7 mouse cellular contexts compared by ENCODE assay signal in the genomic region with DNA sequence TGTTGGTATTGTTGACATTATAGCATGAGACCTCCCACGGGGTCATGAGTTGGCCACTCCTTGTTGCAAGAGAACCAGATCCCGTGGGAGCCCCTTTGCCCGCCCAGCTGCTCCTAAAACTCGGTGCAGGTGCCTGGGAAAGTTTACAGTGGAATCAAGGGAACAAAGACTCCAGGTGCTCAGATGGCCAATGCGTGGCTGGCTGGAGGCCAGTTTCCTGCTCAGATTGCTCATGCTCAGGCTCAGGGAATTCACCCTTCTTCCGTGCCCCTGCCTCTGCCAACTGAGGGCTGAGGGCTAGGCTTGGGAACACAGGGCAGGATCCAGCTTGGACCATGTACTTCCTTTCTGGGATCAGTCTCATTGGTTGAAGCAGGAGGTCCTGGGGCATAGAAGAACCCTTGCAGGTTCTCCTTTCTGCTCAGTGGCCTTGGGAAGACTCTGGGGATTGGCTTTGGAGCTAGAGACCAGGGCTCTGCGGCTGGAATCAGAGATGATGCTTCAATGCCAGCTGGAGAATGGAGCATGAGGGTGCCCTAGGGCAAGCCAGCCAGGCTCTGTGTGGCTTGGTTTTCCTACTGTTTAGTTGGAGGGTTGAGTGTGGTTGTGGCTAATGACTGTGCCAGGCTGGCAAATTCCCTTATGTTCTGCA. TPM values are rescaled to one million over a fixed set of nuclear protein-coding genes. Genes with fewer than 3 reads are reported as not detected.
DNase-seq lines count a peak whose midpoint lies in the region; ATAC-seq and TF ChIP-seq lines count a peak whose summit lies in the region.

No protein-coding gene starts in this region.

- peak overlapping the region; percentile 21; the same call in 1 of the 2 replicates for H3K4me2 ChIP-seq in intestine, postnatal 0 days (replicated peaks; ENCODE audit: low read depth)
- H3K4me2 ChIP-seq in stomach, postnatal 0 days (replicated peaks; ENCODE audit: low read depth): 0 out of 2 replicates have a peak overlapping the region, but pooled peaks have one; percentile 29

- no peaks in the 10 kb centered on the region for H3K4me1 ChIP-seq in intestine, postnatal 0 days (replicated peaks; ENCODE audit: control insufficient read depth, insufficient read depth, low read length)
- H3K4me1 ChIP-seq in stomach, postnatal 0 days (replicated peaks; ENCODE audit: control insufficient read depth, insufficient read depth): peaks cover 6% of the 10 kb centered on the region; the same call in 1 of the 2 replicates

- no peaks in the 10 kb centered on the region for H3K9me3 ChIP-seq in intestine, postnatal 0 days (ENCODE audit: control insufficient read depth)
- no peaks in the 10 kb centered on the region for H3K9me3 ChIP-seq in stomach, postnatal 0 days (ENCODE audit: control insufficient read depth, low read length)

- no peaks in the 10 kb centered on the region for H3K36me3 ChIP-seq in intestine, postnatal 0 days (ENCODE audit: control insufficient read depth, insufficient read depth)
- no peaks in the 10 kb centered on the region for H3K36me3 ChIP-seq in stomach, postnatal 0 days (ENCODE audit: control insufficient read depth, insufficient read depth, low read length)

- no peaks in the 10 kb centered on the region for H3K27me3 ChIP-seq in intestine, postnatal 0 days (replicated peaks; ENCODE audit: control insufficient read depth, insufficient read depth, low read length)
- H3K27me3 ChIP-seq in stomach, postnatal 0 days (ENCODE audit: control insufficient read depth, insufficient read depth, low read length): no peaks in the 10 kb centered on the region

- ATAC-seq in intestine, postnatal 0 days: peak; percentile 89
- ATAC-seq in stomach, postnatal 0 days (ENCODE audit: low FRiP score, low TSS enrichment): peak; percentile 88

- intact Hi-C loops in left cerebral cortex, postnatal 4 days (cut with DNase I): no loop called here

- TF ChIP-seq CTCF in intestine, postnatal 0 days (IDR thresholded peaks at IDR 0.05; ENCODE audit: low read depth): no peak
- no peak for TF ChIP-seq CTCF in stomach, postnatal 0 days (IDR thresholded peaks at IDR 0.05; ENCODE audit: low read depth)

- no peak for TF ChIP-seq EP300 in stomach, postnatal 0 days (optimal IDR thresholded peaks at IDR 0.05)

- WGBS in intestine, postnatal 0 days: 22% methylated on average over 7 of the region's 7 CpGs
- WGBS in large intestine, adult 2 months: 17% methylated on average over 7 of the region's 7 CpGs
- WGBS in stomach, postnatal 0 days: 31% methylated on average over 7 of the region's 7 CpGs

- H3K4me3 ChIP-seq in intestine, postnatal 0 days (ENCODE audit: low read depth, low read length): no peak overlapping the region
- H3K4me3 ChIP-seq in stomach, postnatal 0 days (ENCODE audit: low read depth, low read length): no peak overlapping the region

- peak overlapping the region; percentile 75 for H3K27ac ChIP-seq in intestine, postnatal 0 days (ENCODE audit: low read depth, low read length)
- peak overlapping the region; percentile 95 for H3K27ac ChIP-seq in stomach, postnatal 0 days (replicated peaks)

- peak; percentile 28 for DNase-seq in left cerebral cortex, postnatal 4 days
- no peak for DNase-seq in left cerebral cortex, adult 8-10 months (ENCODE audit: low spot score in 2 of 2)
- peak; percentile 92 for DNase-seq in large intestine, adult 2 months (ENCODE audit: low read depth, low spot score)
- DNase-seq in stomach, postnatal 0 days (ENCODE audit: low spot score): peak; percentile 94
- DNase-seq in thymus, postnatal 25 days: no peak
- no peak for DNase-seq in spleen, postnatal 14 days (ENCODE audit: low spot score in 2 of 2)

- no peak overlapping the region for H3K9ac ChIP-seq in intestine, postnatal 0 days (ENCODE audit: low read depth, low read length)
- peak overlapping the region; percentile 31 for H3K9ac ChIP-seq in stomach, postnatal 0 days (ENCODE audit: low read length)

RNA-seq across cellular contexts. Expression of a gene that starts 26.2 kb away (rescaled TPM):
- 10 to 100 TPM; 31.4 to 33.9 TPM for total RNA-seq in left cerebral cortex, postnatal 4 days (2021)
- 10 to 100 TPM; 18.6 to 22.7 (median 20.6) TPM for total RNA-seq in left cerebral cortex, adult 8-10 months (2022)
- 23.1 and 25.1 TPM in 2 replicates for polyA plus RNA-seq in intestine, postnatal 0 days (2015; fragmentation: Nextera tagmentation; extraction: Ambion mirVana)
- polyA plus RNA-seq in large intestine, adult 2 months (2012; rRNA removed): 43.2 and 57.8 TPM in 2 replicates
- 19.4 and 19.9 TPM in 2 replicates for polyA plus RNA-seq in stomach, postnatal 0 days (2015; fragmentation: Nextera tagmentation; extraction: Ambion mirVana)

RNA-seq across cellular contexts. Expression of a gene that starts 45.2 kb away (rescaled TPM):
- total RNA-seq in left cerebral cortex, postnatal 4 days (2021): 10 to 100 TPM; 66.4 to 74.7 TPM
- total RNA-seq in left cerebral cortex, adult 8-10 months (2022): 10 to 100 TPM; 61.7 to 68.1 (median 64.0) TPM
- polyA plus RNA-seq in intestine, postnatal 0 days (2015; fragmentation: Nextera tagmentation; extraction: Ambion mirVana): 185 and 190 TPM in 2 replicates
- 136 and 156 TPM in 2 replicates for polyA plus RNA-seq in large intestine, adult 2 months (2012; rRNA removed)
- 288 TPM in 2 replicates for polyA plus RNA-seq in stomach, postnatal 0 days (2015; fragmentation: Nextera tagmentation; extraction: Ambion mirVana)

Comparison
In these comparisons a context has a peak if more than half of its experiments do, and no peak if none do; other contexts are left out.
1. DNase-seq: peak in left cerebral cortex, postnatal 4 days (single experiment), large intestine, adult 2 months (single experiment) and stomach, postnatal 0 days (single experiment); none in left cerebral cortex, adult 8-10 months (0 of 2), thymus, postnatal 25 days (single experiment) and spleen, postnatal 14 days (0 of 2).